Mouse (Mus musculus): ENCODE data around the gene Snap91. TPM values are rescaled to one million over a fixed set of nuclear protein-coding genes. Genes with fewer than 3 reads are reported as not detected.

Gene Snap91
- total and polyA plus RNA-seq, 2 experiments from 2014 or later: 161 to 247 TPM

- no peak overlapping the region for H3K4me3 ChIP-seq (ENCODE audit: low read depth, low read length)
- H3K9me3 ChIP-seq (ENCODE audit: low read length): no peaks in the 10 kb centered on the region
- TF ChIP-seq CTCF (IDR thresholded peaks at IDR 0.05): no peak
- H3K27ac ChIP-seq (ENCODE audit: low read depth, low read length): no peak overlapping the region
- DNase-seq (ENCODE audit: low spot score): no peak
- H3K4me1 ChIP-seq (ENCODE audit: insufficient read depth, low read length): no peaks in the 10 kb centered on the region
- no peaks in the 10 kb centered on the region for H3K27me3 ChIP-seq (ENCODE audit: insufficient read depth, low read length)
- H3K9ac ChIP-seq (replicated peaks; ENCODE audit: low read length, poor library complexity, severe bottlenecking): no peak overlapping the region
- no peaks in the 10 kb centered on the region for H3K36me3 ChIP-seq (ENCODE audit: insufficient read depth, low read length)
- H3K4me2 ChIP-seq (ENCODE audit: low read depth, low read length, poor library complexity, severe bottlenecking): no peak overlapping the region
- 91% methylated on average over 8 of the region's 8 CpGs for WGBS
- ATAC-seq (ENCODE audit: low FRiP score): no peak
These were observed 141.7 kb downstream of the Snap91 start for GRCm38 (mm10) chr9:86738801-86739200.

- Histone ChIP-seq H3K4me2 (ENCODE audit: low read depth, low read length, poor library complexity, severe bottlenecking) (no peak overlapping the region), H3K4me3 (ENCODE audit: low read depth, low read length) (no peak overlapping the region), H3K27me3 (ENCODE audit: insufficient read depth, low read length) (no peaks in the 10 kb centered on the region), H3K36me3 (ENCODE audit: insufficient read depth, low read length) (no peaks in the 10 kb centered on the region), H3K9me3 (ENCODE audit: low read length) (no peaks in the 10 kb centered on the region), H3K9ac (replicated peaks; ENCODE audit: low read length, poor library complexity, severe bottlenecking) (no peak overlapping the region), H3K27ac (ENCODE audit: low read depth, low read length) (no peak overlapping the region), H3K4me1 (ENCODE audit: insufficient read depth, low read length) (no peaks in the 10 kb centered on the region)
- 95% methylated on average over 1 of the region's 1 CpGs for WGBS
- ATAC-seq (ENCODE audit: low FRiP score) (no peak), DNase-seq (ENCODE audit: low spot score) (no peak)
- TF ChIP-seq CTCF (IDR thresholded peaks at IDR 0.05): no peak
These were observed 142.4 kb downstream of the Snap91 start for GRCm38 (mm10) chr9:86738067-86738466.

- Histone ChIP-seq H3K9me3 (ENCODE audit: low read length) (no peaks in the 10 kb centered on the region), H3K4me3 (ENCODE audit: low read depth, low read length) (no peak overlapping the region), H3K36me3 (ENCODE audit: insufficient read depth, low read length) (no peaks in the 10 kb centered on the region), H3K9ac (replicated peaks; ENCODE audit: low read length, poor library complexity, severe bottlenecking) (no peak overlapping the region), H3K27me3 (ENCODE audit: insufficient read depth, low read length) (no peaks in the 10 kb centered on the region), H3K4me2 (ENCODE audit: low read depth, low read length, poor library complexity, severe bottlenecking) (no peak overlapping the region), H3K4me1 (ENCODE audit: insufficient read depth, low read length) (no peaks in the 10 kb centered on the region), H3K27ac (ENCODE audit: low read depth, low read length) (no peak overlapping the region)
- TF ChIP-seq CTCF (IDR thresholded peaks at IDR 0.05): no peak
- ATAC-seq (ENCODE audit: low FRiP score) (no peak), DNase-seq (ENCODE audit: low spot score) (no peak)
- WGBS: 97% methylated on average over 4 of the region's 4 CpGs
These were observed 143.5 kb downstream of the Snap91 start for GRCm38 (mm10) chr9:86736991-86737390.

- ATAC-seq (ENCODE audit: low FRiP score) (no peak), DNase-seq (ENCODE audit: low spot score) (no peak)
- TF ChIP-seq CTCF (IDR thresholded peaks at IDR 0.05): no peak
- no peaks in the 10 kb centered on the region for H3K36me3 ChIP-seq (ENCODE audit: insufficient read depth, low read length)
- H3K9me3 ChIP-seq (ENCODE audit: low read length): no peaks in the 10 kb centered on the region
- no peaks in the 10 kb centered on the region for H3K4me1 ChIP-seq (ENCODE audit: insufficient read depth, low read length)
- 80% methylated on average over 9 of the region's 9 CpGs for WGBS
- H3K4me3 ChIP-seq (ENCODE audit: low read depth, low read length): no peak overlapping the region
- no peaks in the 10 kb centered on the region for H3K27me3 ChIP-seq (ENCODE audit: insufficient read depth, low read length)
- no peak overlapping the region for H3K4me2 ChIP-seq (ENCODE audit: low read depth, low read length, poor library complexity, severe bottlenecking)
- H3K27ac ChIP-seq (ENCODE audit: low read depth, low read length): no peak overlapping the region
- H3K9ac ChIP-seq (replicated peaks; ENCODE audit: low read length, poor library complexity, severe bottlenecking): no peak overlapping the region
These were observed 145.7 kb downstream of the Snap91 start for GRCm38 (mm10) chr9:86734795-86735194.

- Histone ChIP-seq H3K4me1 (ENCODE audit: insufficient read depth, low read length) (no peaks in the 10 kb centered on the region), H3K4me3 (ENCODE audit: low read depth, low read length) (no peak overlapping the region), H3K9ac (replicated peaks; ENCODE audit: low read length, poor library complexity, severe bottlenecking) (no peak overlapping the region), H3K27me3 (ENCODE audit: insufficient read depth, low read length) (no peaks in the 10 kb centered on the region), H3K4me2 (ENCODE audit: low read depth, low read length, poor library complexity, severe bottlenecking) (no peak overlapping the region), H3K9me3 (ENCODE audit: low read length) (no peaks in the 10 kb centered on the region), H3K27ac (ENCODE audit: low read depth, low read length) (no peak overlapping the region), H3K36me3 (ENCODE audit: insufficient read depth, low read length) (no peaks in the 10 kb centered on the region)
- DNase-seq (ENCODE audit: low spot score) (no peak), ATAC-seq (ENCODE audit: low FRiP score) (no peak)
- no peak for TF ChIP-seq CTCF (IDR thresholded peaks at IDR 0.05)
These were observed 146.1 kb downstream of the Snap91 start for GRCm38 (mm10) chr9:86734357-86734756.

DNA sequence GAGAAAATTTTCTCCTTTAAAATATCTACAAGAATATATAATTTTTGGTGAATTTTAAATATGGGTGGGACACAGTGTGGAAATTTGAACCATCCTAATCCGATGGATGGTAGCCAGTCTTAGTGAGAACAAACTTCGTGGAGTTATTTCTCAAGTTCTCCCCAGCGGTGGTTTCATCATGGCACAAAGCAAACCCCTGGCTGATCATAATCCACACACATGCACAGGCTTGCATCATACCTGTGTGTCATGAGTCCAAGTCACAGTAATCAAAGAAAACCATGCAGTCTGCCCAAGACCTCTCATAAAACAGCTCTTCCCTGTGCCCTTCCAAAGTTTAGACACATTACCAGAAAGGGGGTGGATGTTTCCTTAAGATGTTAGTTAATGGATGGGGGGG, 150.6 kb downstream of the Snap91 start:
- Histone ChIP-seq H3K27ac (ENCODE audit: low read depth, low read length) (no peak overlapping the region), H3K9me3 (ENCODE audit: low read length) (no peaks in the 10 kb centered on the region), H3K4me2 (ENCODE audit: low read depth, low read length, poor library complexity, severe bottlenecking) (no peak overlapping the region), H3K4me3 (ENCODE audit: low read depth, low read length) (no peak overlapping the region), H3K4me1 (ENCODE audit: insufficient read depth, low read length) (no peaks in the 10 kb centered on the region), H3K9ac (replicated peaks; ENCODE audit: low read length, poor library complexity, severe bottlenecking) (no peak overlapping the region), H3K27me3 (ENCODE audit: insufficient read depth, low read length) (no peaks in the 10 kb centered on the region), H3K36me3 (ENCODE audit: insufficient read depth, low read length) (no peaks in the 10 kb centered on the region)
- TF ChIP-seq CTCF (IDR thresholded peaks at IDR 0.05): no peak
- no peak for DNase-seq (ENCODE audit: low spot score)
- ATAC-seq (ENCODE audit: low FRiP score): no peak
- WGBS: 92% methylated on average over 3 of the region's 3 CpGs

Data from midbrain, postnatal 0 days (tissue).